Comparison of ENCODE assay signal across 8 mouse cellular contexts in genomic region chr9:20901466-20902173, GRCm38 (mm10). TPM values are rescaled to one million over a fixed set of nuclear protein-coding genes. Genes with fewer than 3 reads are reported as not detected.
A peak's percentile ranks its signal among the peaks of the same experiment; 100 is the strongest.
DNase-seq lines count a peak whose midpoint lies in the region; ATAC-seq and TF ChIP-seq lines count a peak whose summit lies in the region.

No protein-coding gene starts in this region.

- 13% methylated on average over 13 of the region's 13 CpGs for WGBS in intestine, embryonic 15.5 days
- 7% methylated on average over 13 of the region's 13 CpGs for WGBS in lung, postnatal 0 days

- no peaks in the 10 kb centered on the region for H3K9me3 ChIP-seq in intestine, embryonic 15.5 days
- no peaks in the 10 kb centered on the region for H3K9me3 ChIP-seq in lung, postnatal 0 days (ENCODE audit: low read length)

- TF ChIP-seq EP300 in lung, postnatal 0 days (IDR thresholded peaks at IDR 0.05) = no peak

- H3K36me3 ChIP-seq in intestine, embryonic 15.5 days = peaks cover 16% of the 10 kb centered on the region
- no peaks in the 10 kb centered on the region for H3K36me3 ChIP-seq in lung, postnatal 0 days (ENCODE audit: insufficient read depth, low read length)

- H3K4me1 ChIP-seq in intestine, embryonic 15.5 days (replicated peaks) = peaks cover 14% of the 10 kb centered on the region
- peaks cover 9% of the 10 kb centered on the region; the same call in 1 of the 2 replicates for H3K4me1 ChIP-seq in lung, postnatal 0 days (ENCODE audit: insufficient read depth, low read depth, low read length)

- peak; percentile 82 for TF ChIP-seq CTCF in lung, postnatal 0 days (IDR thresholded peaks at IDR 0.05)

- H3K4me2 ChIP-seq in intestine, embryonic 15.5 days (replicated peaks) = no peak overlapping the region
- H3K4me2 ChIP-seq in lung, postnatal 0 days (replicated peaks; ENCODE audit: low read depth, low read length) = no peak overlapping the region

- no peaks in the 10 kb centered on the region for H3K27me3 ChIP-seq in intestine, embryonic 15.5 days (replicated peaks)
- H3K27me3 ChIP-seq in lung, postnatal 0 days (replicated peaks; ENCODE audit: insufficient read depth, low read length) = no peaks in the 10 kb centered on the region

- ATAC-seq in frontal cortex, adult (ENCODE audit: low TSS enrichment) = peak; percentile 45
- ATAC-seq in intestine, embryonic 15.5 days = 0 out of 2 replicates have a peak, but pooled peaks have one; percentile 26
- ATAC-seq in lung, postnatal 0 days = peak; percentile 46

- H3K27ac ChIP-seq in intestine, embryonic 15.5 days = no peak overlapping the region
- no peak overlapping the region for H3K27ac ChIP-seq in lung, postnatal 0 days (ENCODE audit: low read length)

- no peak overlapping the region for H3K4me3 ChIP-seq in intestine, embryonic 15.5 days (replicated peaks)
- no peak overlapping the region for H3K4me3 ChIP-seq in lung, postnatal 0 days (ENCODE audit: low read depth, low read length)

- H3K9ac ChIP-seq in intestine, embryonic 15.5 days = no peak overlapping the region
- H3K9ac ChIP-seq in lung, postnatal 0 days (replicated peaks; ENCODE audit: low read depth) = no peak overlapping the region

- no peak for DNase-seq in frontal cortex, postnatal 10 days (ENCODE audit: low spot score in 2 of 2)
- DNase-seq in CD8-positive naive resting alpha-beta T cell, adult 2 months (ENCODE audit: low read depth in 2 of 2, low spot score in 2 of 2) = peak; percentile 53 to 61
- peak; percentile 68 for DNase-seq in embryo, embryonic 11 days
- peak; percentile 89 for DNase-seq in lung, postnatal 0 days (ENCODE audit: low spot score)
- DNase-seq in thymus, postnatal 4 days = peak; percentile 43
- no peak for DNase-seq in layer of hippocampus, postnatal 36 days

RNA-seq across cellular contexts. Expression of gene Eif3g, which starts 3.2 kb away (rescaled TPM):
- 292 and 319 TPM in 2 replicates for polyA plus RNA-seq in intestine, embryonic 15.5 days (2015; fragmentation: Nextera tagmentation; extraction: Ambion mirVana)
- polyA plus RNA-seq in lung, postnatal 0 days (2015; fragmentation: Nextera tagmentation; extraction: Ambion mirVana) = 174 and 177 TPM in 2 replicates
- 100 to 1,000 TPM; 120 to 127 TPM for total RNA-seq in layer of hippocampus, postnatal 36 days (2021)

RNA-seq across cellular contexts. Expression of gene Ppan, which starts 13.6 kb away (rescaled TPM):
- polyA plus RNA-seq in intestine, embryonic 15.5 days (2015; fragmentation: Nextera tagmentation; extraction: Ambion mirVana) = 91.6 and 95.5 TPM in 2 replicates
- polyA plus RNA-seq in lung, postnatal 0 days (2015; fragmentation: Nextera tagmentation; extraction: Ambion mirVana) = 20.9 and 22.1 TPM in 2 replicates
- 10 to 100 TPM; 19.8 to 24.9 TPM for total RNA-seq in layer of hippocampus, postnatal 36 days (2021)

RNA-seq across cellular contexts. Expression of gene Angptl6, which starts 22.1 kb away (rescaled TPM):
- polyA plus RNA-seq in intestine, embryonic 15.5 days (2015; fragmentation: Nextera tagmentation; extraction: Ambion mirVana) = 8.3 and 10.7 TPM in 2 replicates
- polyA plus RNA-seq in lung, postnatal 0 days (2015; fragmentation: Nextera tagmentation; extraction: Ambion mirVana) = 3.2 and 3.3 TPM in 2 replicates
- total RNA-seq in layer of hippocampus, postnatal 36 days (2021) = 1 to 10 TPM; 9.8 to 9.9 TPM

RNA-seq across cellular contexts. Expression of gene A230050P20Rik, which starts 33.2 kb away (rescaled TPM):
- 15.0 and 19.8 TPM in 2 replicates for polyA plus RNA-seq in intestine, embryonic 15.5 days (2015; fragmentation: Nextera tagmentation; extraction: Ambion mirVana)
- 9.3 and 12.3 TPM in 2 replicates for polyA plus RNA-seq in lung, postnatal 0 days (2015; fragmentation: Nextera tagmentation; extraction: Ambion mirVana)
- total RNA-seq in layer of hippocampus, postnatal 36 days (2021) = 10 to 100 TPM; 68.4 to 69.6 TPM

RNA-seq across cellular contexts. Expression of gene Dnmt1, which starts 58.1 kb away (rescaled TPM):
- 72.5 and 73.4 TPM in 2 replicates for polyA plus RNA-seq in intestine, embryonic 15.5 days (2015; fragmentation: Nextera tagmentation; extraction: Ambion mirVana)
- polyA plus RNA-seq in lung, postnatal 0 days (2015; fragmentation: Nextera tagmentation; extraction: Ambion mirVana) = 14.5 and 15.5 TPM in 2 replicates
- total RNA-seq in layer of hippocampus, postnatal 36 days (2021) = 10 to 100 TPM; 34.0 to 35.1 TPM

Comparison
In these comparisons a context has a peak if more than half of its experiments do, and no peak if none do; other contexts are left out.
1. DNase-seq: peak in CD8-positive naive resting alpha-beta T cell, adult 2 months (2 of 2), embryo, embryonic 11 days (single experiment), lung, postnatal 0 days (single experiment) and thymus, postnatal 4 days (single experiment); none in frontal cortex, postnatal 10 days (0 of 2) and layer of hippocampus, postnatal 36 days (0 of 2).
2. Peak in every context shown above with its lines, with median percentiles within 50 percentile points of each other: ATAC-seq.